Mouse (Mus musculus) heart, postnatal 14 days (tissue): Measurements from ENCODE around the gene Srsf4. TPM values are rescaled to one million over a fixed set of nuclear protein-coding genes. Genes with fewer than 3 reads are reported as not detected.
A peak's percentile ranks its signal among the peaks of the same experiment; 100 is the strongest.

ENCODE experiments used
- DNase-seq, 2 experiments: peaks; one replicate each; pipeline ENCODE4 v3.0.0; 2021 to 2022
- intact Hi-C: fragments of 180-260 bp; cut with DNase I; formaldehyde crosslinking; loops from one replicate; pipeline ENCODE4 v1.15.1; 2025
- total RNA-seq, 2 experiments: library from RNA; stranded (reverse); gene quantifications; 2 replicates each; pipeline ENCODE4 v1.2.3; 2021

The Srsf4 gene
- total RNA-seq, 2 experiments from 2014 or later = 39.4 to 42.4 TPM

DNA sequence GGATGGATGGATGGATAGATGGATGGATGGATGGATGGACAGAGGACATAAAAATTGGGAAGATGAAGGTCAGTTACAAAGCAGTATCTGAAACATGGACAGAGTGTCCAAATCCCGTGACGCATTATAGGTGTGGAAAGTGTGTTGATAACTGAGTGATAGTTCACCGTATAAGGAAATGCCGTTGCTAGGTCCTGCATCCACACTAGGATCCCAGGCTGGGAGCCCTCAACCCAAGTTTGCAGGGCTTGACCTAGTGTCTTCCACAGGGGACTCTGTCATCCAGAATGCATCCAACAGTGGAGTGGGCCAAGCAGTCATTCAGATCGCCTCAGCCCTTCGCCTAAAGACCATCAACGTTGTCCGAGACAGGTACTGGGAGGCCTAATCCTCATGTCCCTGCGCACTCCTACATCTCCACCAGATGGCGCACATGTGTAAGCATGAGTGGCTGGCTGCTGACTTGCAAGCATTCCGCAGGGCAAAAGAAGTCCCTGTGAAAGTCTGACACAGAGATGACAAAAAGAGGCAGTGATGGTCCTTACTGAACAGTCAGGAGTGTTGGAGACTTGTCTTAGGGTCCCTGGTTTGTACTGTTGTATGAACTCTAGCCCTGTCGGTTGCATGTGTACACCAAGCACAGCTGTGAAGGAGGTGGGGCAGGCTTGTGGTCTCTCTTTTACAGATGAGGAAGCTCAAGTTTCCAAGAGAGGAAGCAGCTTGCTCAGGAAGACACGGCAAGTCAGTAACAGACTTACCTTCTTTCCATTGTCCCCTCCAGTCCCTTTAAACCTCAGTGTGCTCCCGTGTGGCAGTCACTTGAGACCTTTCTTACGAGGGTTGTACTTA, 12.7 kb upstream of the Srsf4 start:
- DNase-seq = peak; percentile 80 to 91
- intact Hi-C loops = loop anchor here (2.0 to 5.0 kb wide), 4 partner anchors 44 to 218 kb away; no protein-coding TSS in a partner anchor

- intact Hi-C loops = loop anchor here (2.0 to 5.0 kb wide), 4 partner anchors 43 to 217 kb away; no protein-coding TSS in a partner anchor
These were observed 12.1 kb upstream of the Srsf4 start for GRCm38 (mm10) chr4:131861341-131861739.

DNA sequence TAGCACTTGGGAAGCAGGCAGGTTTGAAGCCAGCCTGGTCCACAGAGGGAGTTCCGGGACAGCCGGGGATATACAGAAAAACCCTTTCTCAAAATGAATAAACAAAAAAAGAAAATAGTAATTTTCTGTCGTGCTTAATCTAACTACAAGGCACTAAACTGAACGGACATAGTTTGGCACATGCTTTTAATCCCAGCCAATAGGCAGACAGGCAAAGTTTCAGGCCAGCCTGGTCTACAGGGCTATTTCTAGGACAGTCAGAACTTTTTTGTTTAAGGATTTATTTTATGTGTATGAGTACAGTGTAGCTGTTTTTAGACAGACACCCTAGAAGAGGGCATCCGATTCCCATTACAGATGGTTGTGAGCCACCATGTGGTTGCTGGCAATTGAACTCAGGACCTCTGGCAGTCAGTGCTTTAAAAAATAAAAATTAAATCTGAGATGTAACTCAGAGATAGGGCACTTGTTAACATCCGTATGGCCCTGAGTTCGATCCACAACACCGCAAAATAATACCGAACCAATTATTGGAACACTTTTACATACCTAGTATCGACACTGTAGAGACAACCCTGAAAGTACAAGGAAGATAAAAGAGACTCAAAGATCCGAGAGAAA, 635 bp upstream of the Srsf4 start:
- intact Hi-C loops = no loop called here
- DNase-seq = no peak

More at GRCm38 (mm10) chr4:131861341-131861739, 12.1 kb upstream of the Srsf4 start:
- DNase-seq = no peak

GRCm38 (mm10) chr4:131874169-131874536, 736 bp downstream of the Srsf4 start:
- intact Hi-C loops = no loop called here
- no peak for DNase-seq

DNA sequence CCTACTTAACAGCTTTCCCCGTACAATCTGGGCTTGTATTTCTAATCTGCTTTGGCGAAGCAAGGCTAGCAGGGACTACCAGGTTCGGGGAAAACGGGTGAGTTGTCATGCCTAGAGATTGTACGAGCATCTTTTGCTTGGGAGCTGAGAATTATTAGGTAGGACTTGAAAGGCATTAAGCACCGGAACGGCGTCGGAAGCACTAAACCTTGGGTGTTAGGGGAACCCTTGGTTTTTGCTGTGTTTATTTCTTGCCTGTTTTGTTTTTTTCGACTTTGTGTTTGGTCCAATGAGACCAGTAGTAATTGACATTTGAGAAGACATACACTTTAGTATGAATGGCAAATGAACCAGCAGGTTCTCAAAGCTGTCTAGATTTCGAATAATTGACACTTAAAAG, 1.1 kb downstream of the Srsf4 start:
- intact Hi-C loops = no loop called here
- DNase-seq = no peak

- DNase-seq = no peak
- intact Hi-C loops = no loop called here
These were observed 1.8 kb downstream of the Srsf4 start for GRCm38 (mm10) chr4:131875242-131875641.

- no peak for DNase-seq
- intact Hi-C loops = no loop called here
These were observed 3.4 kb downstream of the Srsf4 start for GRCm38 (mm10) chr4:131876836-131877235.

DNA sequence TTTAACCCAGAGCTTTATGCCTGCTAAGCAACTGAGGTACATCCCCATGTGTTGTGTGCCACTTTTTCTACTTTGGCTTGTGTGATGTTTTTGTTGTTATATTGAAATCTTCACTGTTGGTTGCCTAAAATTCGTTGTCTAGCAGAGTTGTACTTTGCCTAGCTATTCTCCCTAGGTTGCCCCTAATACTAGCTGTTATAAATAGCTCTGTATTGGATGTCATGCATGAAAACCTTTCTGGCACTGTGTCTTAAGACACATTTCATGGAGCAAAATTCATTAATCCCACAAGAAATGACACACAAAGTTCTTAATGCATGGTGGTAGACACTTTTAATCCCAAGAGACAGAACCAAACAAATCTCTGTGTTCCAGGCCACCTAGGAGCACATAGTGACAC, 6.3 kb downstream of the Srsf4 start:
- DNase-seq = no peak
- intact Hi-C loops = no loop called here

DNA sequence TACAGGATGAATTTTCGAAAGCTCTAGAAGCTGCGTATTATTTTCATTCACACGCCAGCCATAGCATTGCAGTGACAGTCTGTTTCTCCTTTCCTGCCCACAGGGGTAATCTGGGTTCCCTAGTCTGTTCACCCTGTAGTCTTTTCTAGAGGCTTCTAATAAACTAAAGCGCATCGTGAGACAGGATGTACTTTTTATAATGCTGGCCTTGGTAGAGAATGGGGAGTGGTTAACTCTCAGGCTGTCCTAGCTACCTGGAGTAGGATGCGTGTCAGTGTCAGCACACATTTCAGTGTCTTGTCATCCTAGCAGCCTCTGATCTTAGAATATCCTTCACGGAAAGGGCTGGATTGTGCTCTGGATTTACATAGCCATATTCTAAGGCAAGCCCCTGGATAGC, 7.9 kb downstream of the Srsf4 start:
- intact Hi-C loops = no loop called here
- DNase-seq = no peak

- intact Hi-C loops = no loop called here
These were observed 10.2 kb downstream of the Srsf4 start for GRCm38 (mm10) chr4:131883571-131883970.

GRCm38 (mm10) chr4:131885376-131885775, 12.0 kb downstream of the Srsf4 start:
- DNase-seq = peak; percentile 26 to 31
- intact Hi-C loops = no loop called here

More at GRCm38 (mm10) chr4:131883571-131883970, 10.2 kb downstream of the Srsf4 start:
- DNase-seq = no peak

DNA sequence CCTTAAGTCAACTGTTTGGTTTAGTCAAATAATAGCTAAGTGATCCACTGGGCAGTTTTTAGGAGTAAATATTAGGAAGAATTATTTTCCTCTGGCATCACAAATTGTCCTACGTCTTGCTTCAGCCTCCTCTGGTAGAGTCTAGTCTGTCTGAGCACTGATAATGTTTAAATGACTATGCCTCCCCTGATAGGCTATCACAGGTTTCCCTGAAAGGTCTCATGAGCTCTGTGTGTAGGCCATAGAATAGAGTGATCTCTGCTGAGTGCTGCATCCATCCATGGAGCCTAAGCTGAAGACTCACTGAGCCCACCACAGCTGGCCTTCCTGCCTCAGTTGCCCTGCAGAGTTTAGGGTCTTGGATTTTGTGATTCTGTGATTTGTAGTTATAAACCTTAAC, 15.1 kb downstream of the Srsf4 start:
- intact Hi-C loops = no loop called here
- no peak for DNase-seq

DNA sequence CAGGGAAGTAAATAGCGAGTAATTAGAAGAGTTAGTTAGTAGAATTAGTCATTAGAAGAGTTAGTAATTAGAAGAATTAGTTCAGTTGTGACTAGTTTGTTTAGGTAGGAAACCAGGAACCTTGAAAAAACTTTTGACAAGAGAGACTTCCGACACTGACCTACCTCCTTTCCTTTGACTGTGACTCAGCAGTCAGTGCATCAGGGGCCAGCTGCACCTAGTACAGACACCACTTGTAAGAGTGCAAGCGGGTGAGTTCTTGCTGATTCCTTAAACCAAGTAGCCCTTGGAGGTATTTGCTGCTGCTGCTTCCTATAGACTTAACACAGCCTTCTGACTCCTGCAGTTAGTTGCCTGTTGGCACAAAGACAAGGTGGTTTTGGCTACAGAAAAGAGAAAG, 17.3 kb downstream of the Srsf4 start:
- intact Hi-C loops = no loop called here
- no peak for DNase-seq

- DNase-seq = no peak
- intact Hi-C loops = no loop called here
These were observed 23.7 kb downstream of the Srsf4 start for GRCm38 (mm10) chr4:131897109-131897508.

DNA sequence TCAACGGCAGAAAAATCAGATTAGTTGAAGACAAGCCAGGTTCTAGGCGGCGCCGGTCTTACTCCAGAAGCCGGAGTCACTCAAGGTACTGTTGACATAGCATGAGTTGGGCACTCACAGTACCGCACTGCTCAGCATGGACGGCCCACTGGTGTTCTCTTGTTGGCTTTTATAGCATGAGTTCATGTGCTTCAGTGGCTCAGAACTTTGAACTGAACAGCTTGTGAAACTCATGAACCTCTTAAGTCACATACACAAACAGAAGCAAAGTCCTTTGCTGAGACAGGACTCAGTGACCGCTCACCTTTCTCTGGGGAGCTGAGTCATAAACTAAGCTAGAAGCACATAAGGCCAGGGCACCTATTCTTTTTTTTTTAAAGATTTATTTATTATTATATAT, 24.4 kb downstream of the Srsf4 start:
- intact Hi-C loops = no loop called here
- DNase-seq = no peak

DNA sequence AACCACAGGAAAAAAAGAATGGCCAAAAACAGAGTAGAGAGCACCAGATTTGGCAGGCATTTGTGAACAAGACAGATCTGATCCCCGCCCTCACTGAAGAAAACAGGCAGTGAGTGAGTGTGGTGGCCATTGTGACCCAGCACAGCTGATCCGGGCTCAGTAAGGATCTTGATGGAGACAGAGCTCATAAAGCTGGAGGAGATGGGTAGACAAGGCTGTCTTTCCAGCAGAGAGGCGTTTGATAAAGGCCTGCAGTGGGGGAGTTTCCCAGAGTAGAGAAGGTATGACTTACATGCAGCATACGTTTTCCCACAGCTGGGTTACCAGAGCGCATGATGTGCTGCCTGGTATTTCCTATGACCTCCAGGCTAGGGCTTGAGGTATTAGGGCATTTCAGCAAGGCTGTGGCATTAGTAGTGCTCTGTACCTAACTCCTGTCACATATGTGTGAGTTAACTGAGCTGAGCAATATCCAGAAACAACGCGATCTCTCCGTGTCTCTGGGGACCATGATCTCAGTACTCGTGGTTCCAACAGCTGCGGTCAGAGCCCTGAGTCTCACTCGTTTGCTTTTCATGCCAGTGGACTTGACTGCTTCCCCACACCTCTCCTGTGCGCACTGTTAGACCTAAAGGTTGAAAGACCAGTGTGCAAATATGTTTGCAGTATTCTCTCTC, 25.2 kb downstream of the Srsf4 start:
- intact Hi-C loops = no loop called here
- peak in 1 of 2 experiments; percentile 44 for DNase-seq

- intact Hi-C loops = no loop called here
- DNase-seq = peak in 1 of 2 experiments; percentile 47
These were observed 25.8 kb downstream of the Srsf4 start for GRCm38 (mm10) chr4:131899180-131899554.

DNA sequence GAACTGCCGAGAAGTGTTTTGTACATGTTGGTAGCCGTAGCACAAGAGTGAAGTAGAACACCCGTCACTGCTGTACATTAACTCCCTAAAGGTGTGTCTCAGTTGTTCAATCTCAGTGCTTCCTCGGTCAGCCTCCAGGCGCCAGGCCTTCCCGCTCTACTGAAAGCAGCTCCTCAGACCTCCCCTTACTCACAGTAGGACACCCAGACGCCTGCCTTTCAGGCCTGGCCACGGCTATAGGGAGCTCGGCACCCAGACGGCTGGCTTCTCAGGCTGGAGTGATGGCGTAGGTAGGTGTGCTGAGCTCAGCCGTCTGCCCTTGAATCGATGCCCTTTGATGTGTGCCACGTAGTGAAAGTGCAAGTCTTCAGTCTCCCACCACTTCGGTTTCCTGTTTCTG, 27.7 kb downstream of the Srsf4 start:
- no peak for DNase-seq
- intact Hi-C loops = no loop called here

DNA sequence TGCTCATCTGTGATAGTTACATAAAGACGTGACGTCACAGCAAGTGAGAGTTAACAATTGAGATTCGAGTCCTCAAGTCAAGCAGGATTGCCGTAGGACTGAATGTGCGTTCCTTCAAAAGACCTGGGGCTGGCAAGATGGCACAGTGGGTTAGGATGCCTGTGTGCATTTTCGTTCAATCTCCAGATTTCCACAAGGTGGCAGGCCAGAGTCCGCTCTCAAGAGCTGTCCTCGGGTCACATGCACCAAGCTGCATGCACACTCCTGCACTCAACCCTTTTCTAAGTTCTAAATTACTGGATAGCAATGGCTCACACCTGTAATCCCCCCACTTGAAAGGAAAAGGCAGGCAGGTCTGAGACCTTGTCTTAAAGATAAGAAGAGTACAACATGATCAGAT, 31.1 kb downstream of the Srsf4 start:
- DNase-seq = peak; percentile 35 to 63
- intact Hi-C loops = loop anchor here (2.0 kb wide), 1 partner anchor 44 kb away; no protein-coding TSS in a partner anchor

- intact Hi-C loops = no loop called here
These were observed 33.0 kb downstream of the Srsf4 start for GRCm38 (mm10) chr4:131906423-131906822.

GRCm38 (mm10) chr4:131907912-131908311, 34.5 kb downstream of the Srsf4 start:
- no peak for DNase-seq
- intact Hi-C loops = no loop called here

More at GRCm38 (mm10) chr4:131906423-131906822, 33.0 kb downstream of the Srsf4 start:
- no peak for DNase-seq
